Mouse (Mus musculus): ENCODE data around the gene Unc119b. TPM values are rescaled to one million over a fixed set of nuclear protein-coding genes. Genes with fewer than 3 reads are reported as not detected.

The Unc119b gene
- polyA plus RNA-seq, 1 experiment: 24.8 TPM

DNA sequence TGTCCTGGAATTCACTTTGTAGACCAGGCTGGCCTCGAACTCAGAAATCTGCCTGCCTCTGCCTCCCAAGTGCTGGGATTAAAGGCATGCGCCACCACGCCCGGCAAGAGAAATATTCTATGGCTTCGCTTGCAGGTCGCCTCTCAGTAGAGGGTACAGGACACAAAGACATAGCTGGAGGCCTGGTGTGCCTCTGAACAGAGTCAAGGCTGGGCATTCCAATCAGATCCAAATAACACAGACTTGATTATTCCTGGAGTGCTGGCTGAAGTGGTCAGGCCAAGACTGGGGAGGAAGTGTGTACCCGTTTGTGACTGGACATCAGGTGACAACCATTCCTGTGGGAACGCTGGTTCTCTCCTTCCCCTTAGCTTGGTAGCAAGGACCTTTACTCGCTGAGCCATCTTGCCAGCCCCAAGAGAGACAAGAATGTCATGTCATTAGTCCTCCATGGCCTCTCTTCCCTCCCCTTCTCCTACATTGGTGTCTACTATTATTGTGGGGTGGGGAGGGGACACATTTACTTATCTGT is 7.5 kb upstream of the Unc119b start:
- no peak overlapping the region for H3K4me3 ChIP-seq (ENCODE audit: insufficient read depth, low read length)
- no peak overlapping the region for H3K27ac ChIP-seq (ENCODE audit: insufficient read depth, low read length)
- H3K4me1 ChIP-seq (ENCODE audit: control insufficient read depth, insufficient read depth, low read length): peaks cover 14% of the 10 kb centered on the region
- no peak for TF ChIP-seq CTCF (IDR thresholded peaks at IDR 0.05; ENCODE audit: extremely low read depth, insufficient read depth, low read length)
- TF ChIP-seq POLR2A (IDR thresholded peaks at IDR 0.05; ENCODE audit: extremely low read depth, insufficient read depth, low read length): no peak

GRCm38 (mm10) chr5:115140726-115141125 is 6.0 kb upstream of the Unc119b start:
- Histone ChIP-seq H3K27ac (ENCODE audit: insufficient read depth, low read length) (no peak overlapping the region), H3K4me3 (ENCODE audit: insufficient read depth, low read length) (no peak overlapping the region), H3K4me1 (ENCODE audit: control insufficient read depth, insufficient read depth, low read length) (peaks cover 13% of the 10 kb centered on the region)
- no peak for TF ChIP-seq CTCF (IDR thresholded peaks at IDR 0.05; ENCODE audit: extremely low read depth, insufficient read depth, low read length)
- no peak for TF ChIP-seq POLR2A (IDR thresholded peaks at IDR 0.05; ENCODE audit: extremely low read depth, insufficient read depth, low read length)

- Histone ChIP-seq H3K27ac (ENCODE audit: insufficient read depth, low read length) (no peak overlapping the region), H3K4me1 (ENCODE audit: control insufficient read depth, insufficient read depth, low read length) (peaks cover 7% of the 10 kb centered on the region), H3K4me3 (ENCODE audit: insufficient read depth, low read length) (no peak overlapping the region)
- no peak for TF ChIP-seq POLR2A (IDR thresholded peaks at IDR 0.05; ENCODE audit: extremely low read depth, insufficient read depth, low read length)
- no peak for TF ChIP-seq CTCF (IDR thresholded peaks at IDR 0.05; ENCODE audit: extremely low read depth, insufficient read depth, low read length)
Measured at GRCm38 (mm10) chr5:115139124-115139523, 4.3 kb upstream of the Unc119b start.

DNA sequence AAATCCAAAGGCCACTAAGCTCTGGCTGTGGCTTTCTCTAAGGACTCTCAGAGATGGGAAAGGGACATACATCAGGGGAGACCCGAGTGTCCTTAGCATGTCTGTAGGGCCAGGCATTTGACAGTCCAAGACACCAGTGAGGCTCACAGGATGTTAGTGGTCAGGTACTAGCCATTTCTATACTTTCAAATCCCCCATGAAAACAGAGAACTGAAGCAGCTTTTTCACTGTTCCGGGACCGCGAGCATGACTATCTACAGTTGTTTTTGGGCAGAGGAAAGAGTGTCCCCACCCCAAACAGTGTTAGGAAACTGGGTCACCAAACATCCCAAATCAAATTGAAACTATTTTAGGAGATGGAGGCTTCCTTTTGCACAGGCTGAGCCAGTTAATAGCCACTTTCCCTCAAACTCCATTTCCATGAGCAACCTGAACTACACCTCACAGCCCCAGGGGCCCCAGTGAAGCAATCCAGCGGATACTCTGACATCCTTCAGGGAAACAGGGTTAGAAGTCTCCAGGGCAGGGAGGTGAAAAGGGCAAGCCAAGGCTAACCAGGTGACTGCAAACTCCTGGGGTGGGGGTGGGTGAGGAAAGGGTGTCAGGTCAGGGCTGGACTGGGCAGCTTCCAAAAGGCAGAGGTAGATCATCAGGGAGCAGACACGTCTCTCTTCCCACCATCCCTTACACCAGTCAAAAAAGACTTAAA is 1.3 kb downstream of the Unc119b start:
- H3K27ac ChIP-seq (ENCODE audit: insufficient read depth, low read length): no peak overlapping the region
- peaks cover 8% of the 10 kb centered on the region for H3K4me1 ChIP-seq (ENCODE audit: control insufficient read depth, insufficient read depth, low read length)
- no peak for TF ChIP-seq POLR2A (IDR thresholded peaks at IDR 0.05; ENCODE audit: extremely low read depth, insufficient read depth, low read length)
- no peak for TF ChIP-seq CTCF (IDR thresholded peaks at IDR 0.05; ENCODE audit: extremely low read depth, insufficient read depth, low read length)
- peak overlapping the region; percentile 83; the same call in 1 of the 2 replicates for H3K4me3 ChIP-seq (ENCODE audit: insufficient read depth, low read length)

DNA sequence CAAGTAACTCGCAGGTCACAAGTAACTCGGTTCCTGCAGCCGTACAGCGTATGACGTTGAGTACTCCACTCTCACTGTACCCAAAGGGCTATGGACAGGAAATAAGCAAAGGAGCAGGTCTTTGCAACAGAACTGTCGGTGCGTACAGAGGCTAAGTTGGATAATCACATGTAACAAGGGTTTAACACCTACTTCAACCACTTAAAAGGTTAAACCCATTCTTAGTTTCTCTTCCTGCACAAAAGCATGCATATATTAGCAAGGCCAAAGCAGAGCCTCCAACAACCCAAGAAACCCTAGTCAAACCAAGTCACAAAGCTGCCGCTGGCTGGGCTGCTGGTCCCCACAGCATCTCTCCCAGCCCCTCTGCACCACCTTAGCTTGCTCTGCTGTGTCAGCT is 2.3 kb downstream of the Unc119b start:
- no peak overlapping the region for H3K4me3 ChIP-seq (ENCODE audit: insufficient read depth, low read length)
- no peak overlapping the region for H3K27ac ChIP-seq (ENCODE audit: insufficient read depth, low read length)
- TF ChIP-seq CTCF (IDR thresholded peaks at IDR 0.05; ENCODE audit: extremely low read depth, insufficient read depth, low read length) (no peak), POLR2A (IDR thresholded peaks at IDR 0.05; ENCODE audit: extremely low read depth, insufficient read depth, low read length) (no peak)
- H3K4me1 ChIP-seq (ENCODE audit: control insufficient read depth, insufficient read depth, low read length): peaks cover 8% of the 10 kb centered on the region

DNA sequence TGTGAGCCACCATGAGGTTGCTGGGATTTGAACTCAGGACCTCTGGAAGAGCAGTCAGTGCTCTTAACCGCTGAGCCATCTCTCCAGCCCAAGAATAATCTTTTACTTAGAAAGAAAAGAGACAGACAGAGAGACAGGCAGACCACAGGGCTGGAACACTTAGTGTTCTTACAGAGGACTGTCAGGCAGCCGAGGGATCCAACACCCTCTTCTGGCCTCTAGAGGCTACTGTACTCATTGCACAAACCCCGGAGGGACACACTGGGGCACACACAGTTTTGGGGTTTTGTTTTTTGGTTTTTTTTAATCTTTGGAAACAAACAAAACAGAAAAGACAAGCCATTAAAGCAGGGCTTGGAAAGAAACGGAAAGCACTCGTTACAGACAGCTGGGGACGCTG is 5.4 kb downstream of the Unc119b start:
- H3K4me1 ChIP-seq (ENCODE audit: control insufficient read depth, insufficient read depth, low read length): peaks cover 8% of the 10 kb centered on the region
- TF ChIP-seq CTCF (IDR thresholded peaks at IDR 0.05; ENCODE audit: extremely low read depth, insufficient read depth, low read length) (0 out of 2 replicates have a peak, but pooled peaks have one; percentile 14), POLR2A (IDR thresholded peaks at IDR 0.05; ENCODE audit: extremely low read depth, insufficient read depth, low read length) (no peak)
- H3K4me3 ChIP-seq (ENCODE audit: insufficient read depth, low read length): no peak overlapping the region
- no peak overlapping the region for H3K27ac ChIP-seq (ENCODE audit: insufficient read depth, low read length)

DNA sequence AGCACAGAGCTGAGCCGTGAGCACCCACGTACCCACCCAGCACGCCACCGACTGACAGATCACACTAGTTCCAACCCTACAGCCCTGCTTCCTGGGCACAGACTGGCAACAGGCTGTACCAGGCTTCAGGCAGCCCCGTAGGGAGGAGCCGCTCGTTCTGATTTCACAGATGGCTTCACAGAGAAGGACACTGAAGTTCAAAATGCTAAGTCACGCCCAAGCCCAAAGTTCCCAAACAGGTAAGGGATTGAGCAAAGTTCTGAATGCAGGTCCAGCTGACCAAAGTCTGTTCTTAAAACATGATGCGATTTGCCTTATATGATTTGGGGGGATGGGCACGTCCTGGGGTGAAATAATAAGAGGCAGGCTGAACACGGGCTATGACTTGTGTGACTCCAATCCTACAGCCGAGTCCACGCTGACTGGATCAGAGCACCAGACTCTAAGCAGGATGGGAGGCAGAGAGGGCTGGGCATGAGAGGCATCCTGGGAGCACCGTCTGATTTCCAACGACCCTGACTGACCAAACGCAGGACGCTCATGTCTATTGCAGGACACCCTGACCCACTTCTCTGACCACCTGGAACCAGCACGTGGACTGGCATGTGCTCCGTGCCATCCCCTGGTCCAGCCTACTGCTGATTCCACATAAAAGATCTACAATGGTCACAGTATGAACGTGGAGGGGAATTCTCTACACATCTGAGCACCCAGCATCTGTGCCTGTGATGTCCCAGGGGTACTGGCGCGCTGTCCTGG is 7.2 kb downstream of the Unc119b start:
- Histone ChIP-seq H3K4me1 (ENCODE audit: control insufficient read depth, insufficient read depth, low read length) (no peaks in the 10 kb centered on the region), H3K4me3 (ENCODE audit: insufficient read depth, low read length) (no peak overlapping the region), H3K27ac (ENCODE audit: insufficient read depth, low read length) (no peak overlapping the region)

DNA sequence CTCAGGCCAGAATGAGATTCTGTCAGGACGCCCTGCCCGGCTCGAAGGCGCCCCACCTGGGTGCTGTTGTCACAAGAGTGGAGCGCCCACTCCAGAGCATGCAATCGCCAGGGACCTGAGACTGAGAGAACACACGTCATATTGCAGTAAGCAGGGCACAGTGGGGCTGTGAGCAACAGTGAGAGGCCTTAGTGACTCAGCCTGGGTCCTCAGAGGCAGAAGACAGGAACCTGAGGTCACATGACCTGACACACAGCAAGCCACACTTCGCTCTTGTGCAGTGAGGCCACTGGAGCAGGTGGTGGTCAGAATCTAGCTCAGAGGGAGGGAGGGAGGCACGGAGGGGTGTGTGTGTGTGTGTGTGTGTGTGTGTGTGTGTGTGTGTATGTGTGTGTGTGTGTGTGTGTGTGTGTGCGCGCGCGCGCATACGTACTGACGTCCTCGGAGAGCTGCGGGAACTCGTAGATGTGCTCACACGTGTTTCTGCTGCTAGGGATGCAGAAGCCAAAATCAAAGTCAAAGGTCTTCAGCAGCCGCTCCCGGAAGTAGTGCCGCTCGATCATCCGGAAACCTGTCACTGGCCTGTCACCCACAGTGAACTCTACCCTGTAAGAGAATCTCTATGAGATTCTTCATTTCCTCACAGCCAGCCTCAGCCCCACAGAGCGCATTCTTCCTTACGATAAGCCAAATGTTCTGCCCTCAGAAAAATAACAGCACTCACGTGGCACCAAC is 8.0 kb downstream of the Unc119b start:
- TF ChIP-seq POLR2A (IDR thresholded peaks at IDR 0.05; ENCODE audit: extremely low read depth, insufficient read depth, low read length): no peak
- TF ChIP-seq CTCF (IDR thresholded peaks at IDR 0.05; ENCODE audit: extremely low read depth, insufficient read depth, low read length): no peak
- Histone ChIP-seq H3K4me1 (ENCODE audit: control insufficient read depth, insufficient read depth, low read length) (no peaks in the 10 kb centered on the region), H3K27ac (ENCODE audit: insufficient read depth, low read length) (0 out of 2 replicates have a peak overlapping the region, but pooled peaks have one; percentile 19), H3K4me3 (ENCODE audit: insufficient read depth, low read length) (no peak overlapping the region)

More for the DNA sequence above, 7.2 kb downstream of the Unc119b start:
- no peak for TF ChIP-seq CTCF (IDR thresholded peaks at IDR 0.05; ENCODE audit: extremely low read depth, insufficient read depth, low read length)
- no peak for TF ChIP-seq POLR2A (IDR thresholded peaks at IDR 0.05; ENCODE audit: extremely low read depth, insufficient read depth, low read length)

DNA sequence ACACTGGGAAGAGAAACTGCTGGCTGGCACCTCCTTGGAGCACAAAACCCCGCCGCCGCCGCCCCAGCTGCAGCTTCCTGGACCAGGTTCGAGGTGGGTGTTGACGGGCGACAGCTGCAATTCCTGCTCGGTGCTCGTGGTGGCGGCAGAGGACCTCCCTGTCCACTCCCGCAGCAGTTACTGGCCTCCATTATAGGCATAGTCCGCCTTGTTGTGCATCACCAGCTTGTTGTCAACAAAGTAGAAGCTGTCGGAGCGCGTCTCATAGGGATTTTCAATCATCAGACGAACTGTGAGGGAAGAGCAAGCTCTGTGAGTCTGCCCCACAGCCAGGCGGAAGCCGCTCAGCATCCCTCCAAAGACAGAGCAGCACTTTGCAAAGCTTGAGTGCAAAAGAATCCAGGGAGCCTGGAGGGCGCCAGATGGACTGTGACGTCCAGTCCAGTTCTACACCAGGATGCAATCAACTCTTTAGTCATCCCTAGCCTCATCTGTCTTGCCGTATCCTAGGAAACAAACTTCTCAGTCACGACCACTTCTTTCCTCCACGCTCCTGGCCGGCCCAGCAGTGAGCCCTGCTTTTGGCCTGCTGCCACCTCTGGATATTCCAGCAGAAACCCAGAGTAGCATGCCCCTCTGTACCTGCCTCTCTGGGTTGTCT is 9.4 kb downstream of the Unc119b start:
- Histone ChIP-seq H3K4me1 (ENCODE audit: control insufficient read depth, insufficient read depth, low read length) (no peaks in the 10 kb centered on the region), H3K4me3 (ENCODE audit: insufficient read depth, low read length) (no peak overlapping the region), H3K27ac (ENCODE audit: insufficient read depth, low read length) (no peak overlapping the region)
- TF ChIP-seq CTCF (IDR thresholded peaks at IDR 0.05; ENCODE audit: extremely low read depth, insufficient read depth, low read length) (peak; percentile 92), POLR2A (IDR thresholded peaks at IDR 0.05; ENCODE audit: extremely low read depth, insufficient read depth, low read length) (no peak)
